Mouse (Mus musculus): ENCODE data around the gene Ttn. TPM values are rescaled to one million over a fixed set of nuclear protein-coding genes. Genes with fewer than 3 reads are reported as not detected.

The Ttn gene
- total and polyA plus RNA-seq, 2 experiments from 2014 or later, result 0.22 to 0.81 TPM

DNA sequence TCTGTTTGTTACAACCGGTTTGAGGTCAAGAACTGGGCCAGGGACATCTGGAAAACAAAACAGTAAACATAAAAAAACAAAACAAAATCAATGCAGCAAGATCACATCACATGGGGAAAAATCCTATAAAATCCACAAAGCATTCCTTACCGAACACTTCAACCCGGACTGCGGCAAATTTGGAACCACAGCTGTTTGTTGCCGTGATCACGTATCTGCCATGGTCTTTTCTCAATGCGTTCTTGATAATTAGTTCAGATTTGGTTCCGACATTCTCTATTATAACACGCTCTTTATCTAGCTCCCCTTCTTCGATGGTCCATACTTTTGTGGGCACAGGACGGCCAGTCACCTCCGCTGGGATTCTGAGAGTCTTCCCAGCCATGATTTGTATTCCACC lies 198.2 kb downstream of the Ttn start:
- no peak overlapping the region for H3K4me3 ChIP-seq (ENCODE audit: low read depth, low read length)
- H3K27ac ChIP-seq (ENCODE audit: low read depth, low read length), result no peak overlapping the region
- no peaks in the 10 kb centered on the region for H3K4me1 ChIP-seq (ENCODE audit: insufficient read depth)
- H3K4me2 ChIP-seq (ENCODE audit: low read depth), result no peak overlapping the region
- DNase-seq, result no peak
- no peak for ATAC-seq
- WGBS, result 96% methylated on average over 12 of the region's 12 CpGs
- H3K9me3 ChIP-seq (ENCODE audit: low read length), result no peaks in the 10 kb centered on the region
- no peak for TF ChIP-seq CTCF (IDR thresholded peaks at IDR 0.05; ENCODE audit: low read depth)
- H3K9ac ChIP-seq, result no peak overlapping the region
- H3K27me3 ChIP-seq (ENCODE audit: insufficient read depth, low read length), result no peaks in the 10 kb centered on the region
- no peaks in the 10 kb centered on the region for H3K36me3 ChIP-seq (ENCODE audit: insufficient read depth)

DNA sequence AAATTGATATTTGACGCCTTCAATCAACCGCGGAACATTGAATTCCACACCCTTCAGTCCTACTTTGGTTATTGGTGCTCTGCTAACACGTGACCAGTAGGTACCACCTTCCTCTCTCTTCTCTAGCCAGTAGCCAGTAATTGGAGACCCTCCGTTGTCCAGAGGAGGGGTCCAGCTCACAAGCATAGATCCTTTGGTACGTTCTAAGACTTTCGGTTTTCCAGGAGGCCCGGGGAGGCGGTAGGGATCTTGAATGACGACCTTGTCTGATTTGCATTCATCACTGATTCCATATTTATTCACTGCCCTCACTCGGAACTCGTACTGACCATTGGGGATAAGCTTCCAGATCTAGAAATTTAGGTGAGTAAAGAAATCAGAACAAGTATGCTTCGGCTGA lies 201.6 kb downstream of the Ttn start:
- Histone ChIP-seq H3K9ac (no peak overlapping the region), H3K27ac (ENCODE audit: low read depth, low read length) (no peak overlapping the region), H3K36me3 (ENCODE audit: insufficient read depth) (no peaks in the 10 kb centered on the region), H3K9me3 (ENCODE audit: low read length) (no peaks in the 10 kb centered on the region), H3K27me3 (ENCODE audit: insufficient read depth, low read length) (no peaks in the 10 kb centered on the region), H3K4me2 (ENCODE audit: low read depth) (no peak overlapping the region), H3K4me3 (ENCODE audit: low read depth, low read length) (no peak overlapping the region), H3K4me1 (ENCODE audit: insufficient read depth) (no peaks in the 10 kb centered on the region)
- TF ChIP-seq CTCF (IDR thresholded peaks at IDR 0.05; ENCODE audit: low read depth), result no peak
- ATAC-seq (no peak), DNase-seq (no peak)
- WGBS, result 93% methylated on average over 13 of the region's 13 CpGs

DNA sequence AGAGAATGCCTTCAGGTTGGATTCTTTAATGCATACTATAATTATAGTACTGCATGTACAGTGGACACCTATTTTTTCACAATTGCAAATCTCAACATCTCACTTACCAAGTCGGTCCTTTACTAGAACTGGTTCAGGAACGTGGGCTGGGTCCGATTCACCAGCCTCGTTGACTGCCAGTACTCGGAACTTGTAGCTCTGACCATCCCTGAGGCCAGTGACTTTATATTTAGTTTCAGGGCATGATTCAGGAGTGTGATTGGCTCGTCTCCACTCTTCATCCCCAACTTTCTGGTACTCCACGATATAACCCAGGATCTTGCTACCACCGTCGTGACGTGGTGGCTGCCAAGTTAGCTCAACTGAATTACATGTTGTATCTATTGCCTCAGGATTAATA lies 212.5 kb downstream of the Ttn start:
- no peak overlapping the region for H3K27ac ChIP-seq (ENCODE audit: low read depth, low read length)

DNA sequence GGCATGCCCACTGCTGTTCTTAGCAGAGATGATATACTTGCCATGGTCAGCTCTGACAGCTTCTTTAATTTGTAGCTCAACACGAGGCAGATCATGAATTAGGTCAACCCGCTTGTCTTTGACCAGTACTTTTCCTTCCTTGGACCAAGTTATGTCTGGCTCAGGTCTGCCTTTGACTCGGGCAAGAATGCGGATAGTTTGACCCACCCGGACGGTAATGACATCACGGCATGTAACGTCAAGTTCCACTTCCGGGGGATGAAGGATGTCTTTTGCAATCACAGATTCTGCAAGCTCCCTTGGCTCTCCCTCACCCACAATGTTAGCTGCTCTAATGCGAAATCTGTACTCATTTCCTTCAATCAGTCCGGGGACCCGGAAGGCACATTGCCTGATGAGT lies 215.1 kb downstream of the Ttn start:
- Histone ChIP-seq H3K4me1 (ENCODE audit: insufficient read depth) (no peaks in the 10 kb centered on the region), H3K9me3 (ENCODE audit: low read length) (no peaks in the 10 kb centered on the region), H3K27ac (ENCODE audit: low read depth, low read length) (no peak overlapping the region), H3K4me2 (ENCODE audit: low read depth) (no peak overlapping the region), H3K36me3 (ENCODE audit: insufficient read depth) (no peaks in the 10 kb centered on the region), H3K9ac (no peak overlapping the region), H3K4me3 (ENCODE audit: low read depth, low read length) (no peak overlapping the region), H3K27me3 (ENCODE audit: insufficient read depth, low read length) (no peaks in the 10 kb centered on the region)
- ATAC-seq (no peak), DNase-seq (no peak)
- 95% methylated on average over 12 of the region's 12 CpGs for WGBS
- TF ChIP-seq CTCF (IDR thresholded peaks at IDR 0.05; ENCODE audit: low read depth), result no peak

More for the DNA sequence above, 212.5 kb downstream of the Ttn start:
- no peak for DNase-seq
- H3K27me3 ChIP-seq (ENCODE audit: insufficient read depth, low read length), result no peaks in the 10 kb centered on the region
- TF ChIP-seq CTCF (IDR thresholded peaks at IDR 0.05; ENCODE audit: low read depth), result no peak
- H3K4me1 ChIP-seq (ENCODE audit: insufficient read depth), result no peaks in the 10 kb centered on the region
- no peak overlapping the region for H3K9ac ChIP-seq
- ATAC-seq, result no peak
- H3K4me3 ChIP-seq (ENCODE audit: low read depth, low read length), result no peak overlapping the region
- WGBS, result 96% methylated on average over 10 of the region's 10 CpGs
- no peaks in the 10 kb centered on the region for H3K9me3 ChIP-seq (ENCODE audit: low read length)
- no peaks in the 10 kb centered on the region for H3K36me3 ChIP-seq (ENCODE audit: insufficient read depth)
- no peak overlapping the region for H3K4me2 ChIP-seq (ENCODE audit: low read depth)

DNA sequence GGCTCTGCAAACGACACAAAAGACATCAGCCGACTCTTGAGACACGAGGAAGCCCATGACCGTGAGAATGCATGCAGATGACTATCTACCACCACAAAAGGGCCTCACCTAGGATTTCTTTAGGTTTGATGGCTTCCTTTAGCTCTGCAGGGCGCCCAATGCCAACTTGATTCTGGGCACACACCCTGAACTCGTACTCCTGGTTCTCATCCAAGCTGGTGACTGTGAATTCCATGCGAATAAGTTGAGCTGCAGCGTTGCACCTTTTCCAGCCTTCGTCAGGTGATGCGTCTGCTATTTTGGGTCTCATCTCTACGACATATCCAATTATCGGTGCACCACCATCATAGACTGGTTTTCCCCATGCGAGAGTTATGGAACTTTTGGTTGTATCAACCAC lies 217.8 kb downstream of the Ttn start:
- WGBS, result 92% methylated on average over 13 of the region's 13 CpGs
- no peak overlapping the region for H3K4me3 ChIP-seq (ENCODE audit: low read depth, low read length)
- H3K9me3 ChIP-seq (ENCODE audit: low read length), result no peaks in the 10 kb centered on the region
- no peak for ATAC-seq
- H3K4me2 ChIP-seq (ENCODE audit: low read depth), result no peak overlapping the region
- H3K27me3 ChIP-seq (ENCODE audit: insufficient read depth, low read length), result no peaks in the 10 kb centered on the region
- no peak for DNase-seq
- no peak overlapping the region for H3K27ac ChIP-seq (ENCODE audit: low read depth, low read length)
- no peak overlapping the region for H3K9ac ChIP-seq
- TF ChIP-seq CTCF (IDR thresholded peaks at IDR 0.05; ENCODE audit: low read depth), result no peak
- H3K36me3 ChIP-seq (ENCODE audit: insufficient read depth), result no peaks in the 10 kb centered on the region
- no peaks in the 10 kb centered on the region for H3K4me1 ChIP-seq (ENCODE audit: insufficient read depth)

DNA sequence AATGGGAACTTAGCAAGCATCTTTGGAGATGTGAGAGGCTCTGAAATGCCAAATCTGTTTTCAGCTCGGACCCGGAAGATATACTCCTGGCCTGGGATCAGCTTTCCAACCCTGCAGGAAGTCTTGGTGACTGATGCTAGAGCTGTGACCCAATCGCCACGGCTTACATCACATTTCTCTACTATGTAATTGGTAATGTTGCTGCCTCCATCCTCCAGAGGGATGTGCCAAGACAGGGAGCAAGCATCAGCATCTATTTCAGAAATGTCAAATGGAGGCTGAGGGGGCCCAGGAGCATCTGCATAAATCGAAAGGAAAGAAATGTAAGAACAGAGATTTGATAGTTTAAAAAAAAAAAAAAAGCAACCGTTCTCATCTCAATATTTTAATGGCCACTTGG lies 220.2 kb downstream of the Ttn start:
- Histone ChIP-seq H3K4me3 (ENCODE audit: low read depth, low read length) (no peak overlapping the region), H3K9me3 (ENCODE audit: low read length) (0 out of 2 replicates have a peak, but pooled peaks cover 7% of the 10 kb centered on the region), H3K27me3 (ENCODE audit: insufficient read depth, low read length) (no peaks in the 10 kb centered on the region), H3K27ac (ENCODE audit: low read depth, low read length) (no peak overlapping the region), H3K4me2 (ENCODE audit: low read depth) (no peak overlapping the region), H3K4me1 (ENCODE audit: insufficient read depth) (no peaks in the 10 kb centered on the region), H3K9ac (no peak overlapping the region), H3K36me3 (ENCODE audit: insufficient read depth) (no peaks in the 10 kb centered on the region)
- no peak for TF ChIP-seq CTCF (IDR thresholded peaks at IDR 0.05; ENCODE audit: low read depth)
- WGBS, result 96% methylated on average over 6 of the region's 6 CpGs
- DNase-seq (no peak), ATAC-seq (no peak)

DNA sequence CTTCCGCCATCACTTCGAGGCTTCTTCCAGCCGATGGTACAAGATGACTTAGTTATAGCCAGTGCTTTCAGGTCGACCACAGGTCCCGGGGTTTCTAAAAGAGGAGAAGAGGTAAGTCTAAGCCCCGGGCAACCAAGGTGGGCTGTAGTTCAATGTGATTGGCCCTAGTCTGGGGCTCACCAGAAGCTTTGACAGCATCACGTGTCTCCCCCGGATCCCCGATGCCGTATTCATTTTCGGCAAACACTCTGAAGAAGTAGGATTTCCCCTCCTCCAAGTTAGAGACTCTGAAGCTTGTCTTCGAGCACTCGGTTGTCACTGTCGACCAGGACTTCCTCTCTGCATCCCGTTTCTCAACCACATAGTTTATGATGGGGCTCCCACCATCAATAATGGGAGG lies 225.9 kb downstream of the Ttn start:
- H3K27me3 ChIP-seq (ENCODE audit: insufficient read depth, low read length), result no peaks in the 10 kb centered on the region
- H3K4me1 ChIP-seq (ENCODE audit: insufficient read depth), result no peaks in the 10 kb centered on the region
- H3K9me3 ChIP-seq (ENCODE audit: low read length), result peaks cover 11% of the 10 kb centered on the region; the same call in 1 of the 2 replicates
- DNase-seq (no peak), ATAC-seq (no peak)
- WGBS, result 95% methylated on average over 15 of the region's 15 CpGs
- no peak overlapping the region for H3K4me2 ChIP-seq (ENCODE audit: low read depth)
- no peaks in the 10 kb centered on the region for H3K36me3 ChIP-seq (ENCODE audit: insufficient read depth)
- H3K4me3 ChIP-seq (ENCODE audit: low read depth, low read length), result no peak overlapping the region
- no peak overlapping the region for H3K9ac ChIP-seq
- no peak for TF ChIP-seq CTCF (IDR thresholded peaks at IDR 0.05; ENCODE audit: low read depth)
- H3K27ac ChIP-seq (ENCODE audit: low read depth, low read length), result no peak overlapping the region

DNA sequence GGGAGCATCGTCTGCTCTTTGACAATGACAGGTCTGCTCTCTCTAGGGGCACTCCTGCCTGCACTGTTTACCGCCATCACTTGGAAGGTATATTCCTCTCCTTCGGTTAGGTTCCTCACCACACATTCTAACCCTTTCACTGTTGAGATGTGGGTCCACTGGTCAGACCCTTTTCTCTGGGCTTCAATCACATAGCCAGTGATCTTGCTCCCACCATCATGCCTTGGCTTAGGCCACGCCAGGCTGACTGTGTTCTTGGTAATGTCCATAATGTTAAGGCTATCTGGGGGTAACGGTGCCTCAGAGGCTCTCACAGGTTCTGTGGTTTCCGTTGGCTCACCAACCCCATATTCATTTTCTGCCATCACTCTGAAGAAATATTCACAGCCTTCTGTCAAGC lies 230.4 kb downstream of the Ttn start:
- TF ChIP-seq CTCF (IDR thresholded peaks at IDR 0.05; ENCODE audit: low read depth), result no peak
- H3K36me3 ChIP-seq (ENCODE audit: insufficient read depth), result no peaks in the 10 kb centered on the region
- H3K27me3 ChIP-seq (ENCODE audit: insufficient read depth, low read length), result no peaks in the 10 kb centered on the region
- 95% methylated on average over 6 of the region's 6 CpGs for WGBS
- H3K9ac ChIP-seq, result no peak overlapping the region
- H3K27ac ChIP-seq (ENCODE audit: low read depth, low read length), result no peak overlapping the region
- ATAC-seq (no peak), DNase-seq (no peak)
- peaks cover 11% of the 10 kb centered on the region; the same call in 1 of the 2 replicates for H3K9me3 ChIP-seq (ENCODE audit: low read length)
- no peak overlapping the region for H3K4me2 ChIP-seq (ENCODE audit: low read depth)
- H3K4me1 ChIP-seq (ENCODE audit: insufficient read depth), result no peaks in the 10 kb centered on the region
- no peak overlapping the region for H3K4me3 ChIP-seq (ENCODE audit: low read depth, low read length)
